Mouse (Mus musculus): ENCODE measurements at regions not wholly inside any gene's neighbourhood (a gene's known extent, or its start where the extent isn't known, plus 50 kb on each side); places are given as distances from the start of the nearest gene placed in this dataset.

DNA sequence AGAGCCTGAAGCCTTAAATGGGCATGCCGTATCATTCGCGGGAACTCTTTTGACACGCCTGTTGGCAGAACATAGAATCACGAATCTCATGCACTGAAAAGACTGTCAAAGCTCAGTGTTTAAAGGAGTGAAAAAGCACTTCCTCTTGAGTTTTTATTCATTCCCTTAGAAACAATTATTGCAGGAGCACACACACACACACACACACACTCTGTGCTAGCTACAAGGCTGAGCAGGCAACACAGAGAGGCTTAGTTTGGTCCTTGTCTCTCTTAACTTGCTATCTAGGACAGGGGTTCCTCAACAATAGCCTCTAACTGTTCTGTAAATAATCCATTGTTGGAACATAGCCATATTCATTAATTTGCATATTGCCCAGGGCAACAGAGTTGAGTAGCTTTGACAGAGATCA is 58.8 kb upstream of the Atxn1 start:
- no peak for TF ChIP-seq CTCF (IDR thresholded peaks at IDR 0.05; ENCODE audit: low read depth, low read length)
- TF ChIP-seq POLR2A (IDR thresholded peaks at IDR 0.05; ENCODE audit: insufficient read depth, low read length), result no peak
- TF ChIP-seq EP300 (IDR thresholded peaks at IDR 0.05; ENCODE audit: insufficient read depth, low read depth, low read length), result no peak

Data from ES-Bruce4 (cell line).